Mouse (Mus musculus): Measurements from ENCODE around the gene Sorcs2.
"Not testable (repeated sequence)": the region's sequence is repeated elsewhere in the genome, so short reads cannot be mapped to it uniquely, and the experiment has no call there.

Gene Sorcs2

DNA sequence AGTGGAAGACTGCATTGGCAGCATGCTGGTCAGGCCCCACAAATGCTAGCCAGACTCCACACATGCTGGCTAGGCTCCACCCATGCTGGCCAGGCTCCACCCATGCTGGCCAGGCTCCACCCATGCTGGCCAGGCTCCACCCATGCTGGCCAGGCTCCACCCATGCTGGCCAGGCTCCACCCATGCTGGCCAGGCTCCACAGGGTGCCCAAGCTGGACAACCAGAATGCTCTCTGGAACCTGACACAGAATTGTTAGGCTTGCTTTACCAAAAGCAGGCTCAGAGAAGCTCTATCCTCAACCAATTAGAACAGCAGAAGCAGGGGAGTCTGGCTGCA is 7.4 kb downstream of the Sorcs2 start:
- not testable (repeated sequence) for DNase-seq (ENCODE audit: low spot score)

GRCm38 (mm10) chr5:36389731-36390590 is 8.0 kb downstream of the Sorcs2 start:
- DNase-seq (ENCODE audit: low spot score) = peak; percentile 63

- DNase-seq (ENCODE audit: low spot score) = peak; percentile 33
Observed at GRCm38 (mm10) chr5:36385062-36385461, 12.9 kb downstream of the Sorcs2 start.

GRCm38 (mm10) chr5:36383431-36383830 is 14.5 kb downstream of the Sorcs2 start:
- DNase-seq (ENCODE audit: low spot score) = no peak

GRCm38 (mm10) chr5:36382721-36383120 is 15.2 kb downstream of the Sorcs2 start:
- no peak for DNase-seq (ENCODE audit: low spot score)

DNA sequence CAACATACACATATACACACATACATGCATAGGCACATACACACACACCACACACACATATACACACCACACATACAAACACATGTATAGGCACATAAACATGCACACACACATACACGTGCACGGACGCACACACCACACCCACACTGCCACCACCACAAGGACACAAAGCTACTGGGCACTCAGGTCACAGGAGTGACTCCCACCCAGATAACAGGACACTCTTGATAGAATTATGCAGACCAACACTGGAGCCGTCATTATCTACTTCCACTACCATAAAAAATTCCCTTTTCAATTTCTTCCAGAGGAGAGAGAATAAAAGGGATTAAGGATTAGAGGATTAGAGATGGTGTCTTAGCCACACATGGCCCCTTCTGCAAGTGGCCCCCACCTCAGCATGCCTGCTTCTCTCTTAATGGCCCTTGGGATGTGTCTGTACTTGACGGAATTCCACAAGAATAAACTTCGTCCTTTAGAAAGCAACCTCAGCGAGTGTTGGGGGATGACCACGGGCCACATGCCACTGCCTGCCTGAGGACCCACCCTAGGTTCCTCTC is 15.7 kb downstream of the Sorcs2 start:
- no peak for DNase-seq (ENCODE audit: low spot score)

DNA sequence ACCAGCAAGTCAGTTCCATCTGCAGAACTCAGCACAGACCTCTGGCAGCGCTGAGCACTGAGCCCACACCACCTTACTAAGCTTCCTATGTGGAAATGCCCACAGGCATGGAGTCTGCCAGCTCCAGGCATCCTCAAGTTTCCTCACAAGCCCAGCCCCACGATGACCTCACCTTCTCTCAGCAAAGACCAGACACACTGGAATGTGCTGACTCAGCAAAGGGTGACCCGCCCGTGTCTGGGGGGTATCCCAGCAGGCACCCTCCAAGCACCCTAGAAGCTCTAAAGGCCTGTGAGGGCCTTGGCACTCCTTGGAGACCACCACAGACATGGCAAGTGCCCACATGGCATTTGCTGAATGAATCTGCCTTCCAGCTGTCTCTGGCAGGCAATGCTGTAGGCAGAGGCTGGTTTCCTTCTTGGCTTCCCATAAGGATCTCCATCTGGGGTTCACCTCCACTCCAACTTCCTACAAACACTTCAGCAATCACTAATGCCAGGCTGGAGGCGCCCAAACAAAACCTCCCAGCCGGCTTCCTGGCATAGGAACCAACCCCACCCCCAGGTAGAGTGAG is 17.9 kb downstream of the Sorcs2 start:
- peak; percentile 46 for DNase-seq (ENCODE audit: low spot score)

GRCm38 (mm10) chr5:36378370-36378738 is 19.6 kb downstream of the Sorcs2 start:
- no peak for DNase-seq (ENCODE audit: low spot score)

DNA sequence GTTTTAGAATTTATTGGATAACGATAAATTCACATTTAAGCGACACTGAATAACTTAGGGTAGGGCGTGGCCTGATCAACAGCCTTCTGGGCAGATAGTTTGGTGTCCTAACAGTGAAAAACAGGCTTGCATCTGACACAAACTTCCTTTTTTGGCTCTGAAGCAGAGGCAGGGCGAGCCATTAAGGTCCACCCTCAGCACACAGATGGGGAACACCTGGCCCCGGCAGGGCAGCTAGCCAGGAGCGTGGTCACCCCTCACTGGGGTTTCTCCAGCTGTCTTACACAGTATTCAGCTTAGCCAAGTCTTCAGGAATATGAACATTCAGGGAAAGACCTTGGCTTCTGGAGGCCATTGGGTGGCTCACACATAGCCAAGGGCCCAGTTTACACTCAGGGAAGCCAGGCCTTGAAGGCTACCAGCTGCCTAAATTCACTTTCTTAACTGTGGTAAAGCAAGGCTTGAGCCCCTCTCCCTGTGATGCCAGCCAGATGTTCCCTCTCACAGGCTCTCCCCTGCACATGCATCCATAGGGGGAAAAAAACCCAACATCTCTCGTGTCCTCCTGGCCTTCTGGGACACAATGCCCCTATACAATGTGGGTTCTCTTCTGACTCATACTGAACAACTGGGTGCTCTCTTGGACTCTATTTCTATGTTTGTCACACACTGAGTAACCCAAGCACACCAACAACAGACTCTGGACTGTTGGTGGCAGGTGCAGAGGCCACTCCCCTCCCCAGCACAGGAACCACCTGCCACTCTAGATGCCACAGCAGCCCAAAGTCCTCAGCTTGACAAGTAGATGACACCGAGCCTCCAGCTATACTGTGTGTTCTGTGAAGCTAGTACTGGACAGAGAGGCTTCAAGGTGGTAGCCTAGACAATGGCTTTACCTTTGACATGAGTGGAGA is 20.2 kb downstream of the Sorcs2 start:
- peak; percentile 77 for DNase-seq (ENCODE audit: low spot score)

DNA sequence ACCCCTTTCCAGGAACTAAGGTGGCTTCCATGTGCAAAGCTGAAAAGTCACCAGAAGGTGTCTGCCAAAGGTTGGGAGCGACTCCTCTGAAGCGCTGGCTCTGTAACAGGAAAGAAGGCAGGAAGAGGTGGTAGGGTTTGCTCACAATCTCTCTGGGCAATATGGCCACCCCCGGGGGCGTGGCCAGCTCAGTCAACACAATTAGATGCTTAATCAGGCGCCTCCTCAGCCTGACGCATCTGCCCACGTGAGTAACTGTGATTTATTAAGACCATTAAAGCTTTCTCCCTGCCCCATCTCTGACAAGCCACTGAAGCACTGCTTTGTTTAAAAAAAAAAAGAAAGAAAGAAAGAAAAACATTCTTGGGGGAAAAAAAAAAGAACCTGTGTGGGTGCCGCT is 22.1 kb downstream of the Sorcs2 start:
- peak; percentile 37 for DNase-seq (ENCODE audit: low spot score)

- no peak for DNase-seq (ENCODE audit: low spot score)
Observed at GRCm38 (mm10) chr5:36374221-36375050, 23.5 kb downstream of the Sorcs2 start.

- peak; percentile 69 for DNase-seq (ENCODE audit: low spot score)
Observed at GRCm38 (mm10) chr5:36373246-36373891, 24.6 kb downstream of the Sorcs2 start.

DNA sequence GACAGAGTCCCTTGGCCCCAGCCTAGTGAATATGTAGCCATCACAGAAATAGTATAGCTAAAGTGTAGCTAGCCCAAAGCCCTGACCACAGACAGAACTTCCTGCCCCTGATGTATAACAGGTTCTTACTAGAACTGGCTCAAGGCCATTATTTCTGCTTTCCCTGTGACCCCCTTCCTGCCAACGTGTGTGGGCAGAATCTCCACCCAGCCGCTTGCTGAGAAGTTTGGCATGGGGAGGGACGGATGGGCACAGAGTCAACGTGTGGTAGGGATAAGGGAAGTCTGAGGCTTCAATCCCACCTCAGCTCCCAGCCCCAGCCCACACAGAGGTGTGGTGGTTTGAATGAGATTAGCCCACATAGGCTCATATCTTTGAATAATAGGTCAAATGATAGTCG is 26.2 kb downstream of the Sorcs2 start:
- no peak for DNase-seq (ENCODE audit: low spot score)

- no peak for DNase-seq (ENCODE audit: low spot score)
Observed at GRCm38 (mm10) chr5:36369261-36369684, 28.7 kb downstream of the Sorcs2 start.

DNA sequence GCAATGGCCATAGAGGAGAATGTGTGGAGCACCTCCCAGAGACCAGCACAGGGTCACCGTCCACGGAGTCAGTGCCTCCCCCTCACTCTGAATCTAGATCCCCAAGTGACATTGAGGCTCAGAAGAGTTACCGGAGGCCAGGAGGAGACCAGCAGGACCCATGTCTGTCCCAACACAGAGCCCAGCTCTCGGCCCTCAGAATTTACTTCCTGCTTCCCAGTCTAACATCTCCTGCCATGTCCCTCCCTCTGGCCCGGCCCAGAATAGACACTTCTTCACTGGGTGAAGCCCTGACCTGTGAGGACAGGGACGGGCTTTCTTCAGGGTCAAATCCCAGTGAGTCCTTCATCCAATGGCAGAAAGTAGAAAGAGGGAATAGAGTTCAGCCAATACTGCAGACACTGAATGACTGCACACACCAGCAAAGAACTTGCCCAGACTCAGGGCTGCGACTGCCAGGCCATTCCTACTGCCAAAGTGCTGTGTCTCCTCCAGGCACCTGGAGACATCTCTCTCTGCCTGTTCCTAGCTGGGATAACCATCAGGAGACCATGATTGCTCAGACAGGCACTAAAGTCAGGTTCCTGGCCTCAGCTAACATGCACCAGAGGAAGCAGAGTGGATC is 29.3 kb downstream of the Sorcs2 start:
- no peak for DNase-seq (ENCODE audit: low spot score)

DNA sequence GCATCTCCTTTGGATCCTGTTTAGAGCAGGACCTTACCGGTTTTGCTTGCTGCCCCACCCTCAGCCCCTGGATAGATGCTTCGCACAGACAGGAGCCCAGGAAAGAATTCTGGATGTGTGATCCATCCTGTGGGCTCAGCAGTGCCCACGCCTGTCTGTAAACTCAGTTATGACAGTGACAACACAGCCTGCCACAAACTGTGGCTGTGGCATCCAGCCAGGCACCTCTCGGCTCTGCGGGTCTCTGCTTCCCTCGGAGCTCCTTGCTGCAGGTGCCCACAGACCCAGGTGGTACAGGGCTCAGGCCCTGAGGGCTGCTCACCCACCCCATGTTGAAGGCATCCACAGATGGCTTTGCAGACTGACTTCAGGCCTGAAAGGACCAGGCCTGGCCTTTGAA is 30.0 kb downstream of the Sorcs2 start:
- DNase-seq (ENCODE audit: low spot score) = no peak

- no peak for DNase-seq (ENCODE audit: low spot score)
Observed at GRCm38 (mm10) chr5:36367181-36367610, 30.7 kb downstream of the Sorcs2 start.

GRCm38 (mm10) chr5:36361749-36362148 is 36.2 kb downstream of the Sorcs2 start:
- no peak for DNase-seq (ENCODE audit: low spot score)

DNA sequence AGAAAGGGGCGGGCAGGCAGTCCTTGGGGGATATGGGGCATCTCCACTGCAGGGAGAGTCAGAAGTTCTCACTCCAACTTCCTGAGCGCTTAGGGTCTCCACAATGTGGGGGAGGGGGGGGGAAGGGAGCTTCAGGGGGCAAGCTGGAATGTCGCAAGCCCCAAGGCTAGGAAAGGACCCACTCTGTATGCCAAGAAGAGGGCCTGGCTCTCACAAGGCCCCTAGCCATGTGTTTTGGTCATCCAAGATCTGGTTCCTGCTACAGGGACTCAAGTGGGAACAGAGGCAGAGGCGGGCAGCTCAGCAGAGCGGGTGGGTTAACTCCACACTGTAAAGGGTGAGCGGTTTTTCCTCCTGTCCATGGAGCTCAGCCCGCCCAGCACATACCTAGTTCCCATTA is 37.6 kb downstream of the Sorcs2 start:
- no peak for DNase-seq (ENCODE audit: low spot score)

- DNase-seq (ENCODE audit: low spot score) = no peak
Observed at GRCm38 (mm10) chr5:36359535-36360243, 38.2 kb downstream of the Sorcs2 start.

Data from urinary bladder, postnatal 14 days (tissue).